Mouse (Mus musculus) monocyte, adult 2 months (primary cell): ENCODE measurements at regions not wholly inside any gene's neighbourhood (a gene's known extent, or its start where the extent isn't known, plus 50 kb on each side); places are given as distances from the start of the nearest gene placed in this dataset.

Experiments
- DNase-seq, 2 experiments: peaks; one replicate each; pipeline ENCODE4 v3.0.0; 2022; ENCODE audit warnings: low spot score in 2 of 2, low read depth in 1 of 2

DNA sequence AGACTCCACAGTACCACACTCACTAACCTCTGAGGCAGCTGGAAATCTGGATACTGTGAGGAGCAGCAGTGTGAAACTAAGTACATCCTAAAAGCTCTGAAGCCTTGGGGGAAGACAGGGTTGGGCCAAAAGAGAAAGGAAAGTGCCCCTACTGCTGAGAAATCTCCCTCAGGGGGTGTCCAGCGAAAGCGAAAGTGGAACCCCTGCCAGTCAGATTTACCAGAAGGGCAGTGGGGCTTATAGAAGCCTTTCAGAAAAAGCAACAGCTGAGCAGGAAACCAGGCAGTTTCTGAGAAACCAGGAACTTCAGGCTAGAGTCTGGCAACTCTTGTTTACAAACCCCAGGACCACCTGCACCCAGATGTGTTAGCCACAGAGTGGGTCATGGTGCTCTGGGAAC is 251.3 kb upstream of the Jun start:
- no peak for DNase-seq

DNA sequence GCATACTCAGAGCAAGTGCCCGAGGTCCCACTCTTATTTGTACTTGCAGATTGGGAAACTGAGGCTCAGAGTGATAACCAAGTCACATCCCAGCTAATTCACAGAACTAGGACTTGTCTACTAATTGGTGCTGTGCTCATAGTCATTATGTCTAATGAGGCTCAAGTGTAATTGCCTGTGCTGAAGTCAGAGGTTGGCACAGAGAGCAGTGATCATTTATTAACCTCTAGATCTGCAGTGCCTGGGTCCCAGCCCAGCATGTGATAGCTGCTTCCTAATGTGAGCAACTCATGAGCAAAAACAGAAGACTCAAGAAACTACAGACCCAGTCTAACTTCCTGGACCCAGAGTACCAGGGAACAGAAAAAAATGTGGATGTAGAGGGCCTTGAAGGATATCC is 252.0 kb upstream of the Jun start:
- no peak for DNase-seq

- DNase-seq = no peak
These were observed 250.2 kb upstream of the Fggy start for GRCm38 (mm10) chr4:95307134-95307533.

- DNase-seq = no peak
These were observed 248.8 kb upstream of the Fggy start for GRCm38 (mm10) chr4:95308469-95308895.

- DNase-seq = no peak
These were observed 246.9 kb upstream of the Fggy start for GRCm38 (mm10) chr4:95310410-95310809.

DNA sequence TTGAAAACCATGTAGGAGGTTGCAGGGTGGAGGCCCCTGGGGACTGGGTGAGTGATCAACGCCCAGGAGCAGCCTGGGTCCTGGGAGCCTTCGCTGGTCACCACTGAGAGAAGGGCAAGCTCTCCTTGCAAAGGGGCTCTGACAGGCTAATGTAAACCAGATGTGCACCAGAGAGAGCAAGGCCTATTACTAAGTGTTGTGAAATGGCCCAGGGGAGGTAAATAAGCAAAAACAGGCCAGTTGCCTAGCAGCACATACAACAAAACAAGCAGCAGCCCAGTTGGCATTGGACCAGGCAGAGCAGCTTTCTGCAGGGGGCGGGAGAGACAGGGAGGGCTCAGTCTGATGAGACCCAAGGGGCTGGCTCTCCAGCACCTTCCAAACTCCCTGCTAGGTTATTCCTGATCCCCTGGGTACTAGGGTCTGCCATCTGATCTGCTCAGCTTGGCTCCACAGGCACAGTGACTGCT is 239.5 kb upstream of the Fggy start:
- no peak for DNase-seq

- no peak for DNase-seq
These were observed 238.7 kb upstream of the Fggy start for GRCm38 (mm10) chr4:95318561-95318960.

GRCm38 (mm10) chr4:95319036-95319435 is 238.3 kb upstream of the Fggy start:
- no peak for DNase-seq

DNA sequence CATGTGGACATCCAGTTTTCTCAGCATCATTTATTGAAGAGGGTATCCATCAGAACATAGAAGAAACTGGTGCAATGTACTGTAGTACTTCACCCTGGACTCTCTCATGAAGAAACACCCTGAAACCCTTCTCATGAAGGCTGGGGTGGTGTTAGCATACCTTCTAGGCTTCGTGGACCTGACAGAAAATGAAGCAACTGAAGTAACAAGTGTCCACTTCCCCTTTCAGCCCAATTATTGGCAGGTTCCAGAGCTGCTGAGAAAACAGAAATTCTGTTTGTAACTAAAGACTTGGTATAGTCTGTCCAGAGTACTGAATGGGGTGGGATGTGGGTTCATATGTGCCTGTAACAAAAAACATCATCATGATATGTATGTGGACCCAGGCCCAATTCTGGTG is 231.4 kb upstream of the Fggy start:
- DNase-seq = no peak

DNA sequence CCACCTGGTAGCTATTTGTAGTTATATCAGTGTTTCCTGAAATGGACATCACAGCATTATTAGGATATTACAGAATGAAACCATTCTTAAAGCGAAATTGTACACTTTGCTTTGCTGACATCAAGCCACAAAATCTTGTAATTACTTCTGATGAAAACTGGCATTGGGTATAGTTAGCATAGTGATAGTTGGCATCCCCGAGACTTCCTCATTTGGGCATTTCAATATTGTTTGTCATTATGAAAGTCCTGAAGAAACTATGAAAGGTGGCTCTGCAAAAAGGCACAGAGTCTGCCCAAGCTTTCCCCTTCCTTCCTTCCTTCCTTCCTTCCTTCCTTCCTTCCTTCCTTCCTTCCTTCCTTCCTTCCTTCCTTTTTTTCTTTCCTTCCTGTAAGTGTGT is 217.5 kb upstream of the Fggy start:
- no peak for DNase-seq

DNA sequence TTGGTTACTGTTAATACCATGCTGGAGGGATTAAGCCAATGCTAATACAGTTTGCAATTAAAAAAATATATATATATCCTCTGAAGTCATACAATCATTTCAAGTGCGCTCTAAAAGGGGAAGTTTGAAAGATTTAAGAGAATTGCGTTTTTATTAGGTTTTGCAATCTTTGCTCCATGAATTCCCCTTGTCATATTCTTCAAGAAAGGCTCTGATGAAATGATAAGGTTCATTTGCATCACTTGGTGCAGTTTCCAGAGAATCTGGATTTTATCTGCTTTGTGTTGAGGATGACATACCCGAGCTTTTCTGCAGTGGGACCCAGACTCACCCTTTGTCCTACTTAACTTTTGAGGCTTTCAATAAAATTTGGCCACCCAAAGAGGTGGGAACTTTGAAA is 216.4 kb upstream of the Fggy start:
- DNase-seq = no peak

GRCm38 (mm10) chr4:95346722-95347197 is 210.5 kb upstream of the Fggy start:
- DNase-seq = no peak

GRCm38 (mm10) chr4:95347436-95347835 is 209.9 kb upstream of the Fggy start:
- DNase-seq = no peak

- DNase-seq = no peak
These were observed 208.7 kb upstream of the Fggy start for GRCm38 (mm10) chr4:95348405-95349123.

DNA sequence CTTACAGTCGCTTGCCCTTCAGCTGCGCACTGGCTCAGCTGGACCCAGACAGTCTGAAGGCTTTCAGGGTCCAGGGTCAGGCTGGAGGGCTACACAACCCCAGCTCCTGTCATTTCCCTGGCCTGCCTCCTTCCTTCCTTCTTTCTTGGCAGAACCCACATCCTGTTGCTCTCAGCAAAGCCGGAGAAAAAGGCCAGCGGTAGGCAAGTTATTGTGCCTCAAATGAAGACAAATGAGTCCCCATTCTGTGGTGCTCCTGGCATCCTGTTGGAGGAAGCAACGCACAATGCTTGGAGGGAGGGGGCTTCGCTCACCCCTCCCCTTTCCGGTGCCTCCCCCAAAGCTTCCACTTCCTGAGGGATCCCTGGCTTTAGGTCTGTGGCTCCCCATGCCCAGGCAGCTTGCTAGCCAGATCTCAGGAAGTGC is 203.4 kb upstream of the Fggy start:
- DNase-seq = no peak

DNA sequence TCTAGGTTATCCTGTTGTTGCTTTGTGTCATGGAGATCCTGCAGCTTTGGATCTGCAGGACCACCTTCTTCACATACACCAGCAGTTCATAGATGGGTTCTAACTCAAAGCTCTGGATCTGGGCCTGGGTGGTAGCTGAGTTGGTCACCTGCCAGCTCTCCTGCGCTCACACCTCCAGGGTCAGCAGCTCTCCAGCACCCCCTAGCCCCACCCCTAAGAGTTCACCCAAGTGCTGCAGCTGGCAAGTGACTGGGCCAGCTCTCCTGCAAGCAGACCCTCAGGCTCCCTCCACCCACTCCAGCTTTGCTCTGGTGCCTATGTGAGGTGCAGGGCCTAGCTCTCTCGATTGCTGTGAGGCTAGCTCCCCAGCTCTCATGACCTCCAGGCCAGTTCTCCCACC is 198.6 kb upstream of the Fggy start:
- no peak for DNase-seq

DNA sequence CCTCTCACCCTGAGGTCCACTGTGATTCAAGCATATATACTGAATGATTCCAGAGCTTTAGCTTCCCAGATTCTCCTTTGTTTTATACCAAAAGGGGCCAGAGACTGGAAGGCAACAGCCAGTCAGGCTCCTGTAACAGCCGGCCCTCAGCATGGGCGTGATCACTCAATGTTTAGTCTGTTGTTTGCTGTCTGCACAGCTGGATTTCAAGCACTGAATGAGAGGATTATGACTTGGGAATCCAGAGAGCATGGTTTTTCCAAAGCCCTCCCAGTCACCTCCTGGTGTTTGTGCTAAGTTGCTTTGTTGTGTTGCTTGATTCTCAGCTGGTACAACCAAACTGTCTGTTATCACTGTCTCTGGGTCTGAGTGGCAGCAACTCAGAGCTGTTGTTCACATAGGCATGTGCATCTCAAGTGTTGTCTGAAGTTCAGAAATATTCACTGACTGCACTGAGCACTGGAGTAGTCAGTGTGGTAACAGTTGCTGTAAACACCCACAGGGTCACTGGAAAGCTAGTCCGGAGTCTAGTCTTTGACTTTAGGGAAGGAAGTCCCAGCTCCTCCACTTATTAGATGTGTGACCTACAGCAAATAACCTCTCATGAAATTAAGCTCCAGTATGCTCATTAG is 196.9 kb upstream of the Fggy start:
- no peak for DNase-seq

- no peak for DNase-seq
These were observed 192.8 kb upstream of the Fggy start for GRCm38 (mm10) chr4:95364376-95365082.

GRCm38 (mm10) chr4:95376386-95376785 is 180.9 kb upstream of the Fggy start:
- no peak for DNase-seq

DNA sequence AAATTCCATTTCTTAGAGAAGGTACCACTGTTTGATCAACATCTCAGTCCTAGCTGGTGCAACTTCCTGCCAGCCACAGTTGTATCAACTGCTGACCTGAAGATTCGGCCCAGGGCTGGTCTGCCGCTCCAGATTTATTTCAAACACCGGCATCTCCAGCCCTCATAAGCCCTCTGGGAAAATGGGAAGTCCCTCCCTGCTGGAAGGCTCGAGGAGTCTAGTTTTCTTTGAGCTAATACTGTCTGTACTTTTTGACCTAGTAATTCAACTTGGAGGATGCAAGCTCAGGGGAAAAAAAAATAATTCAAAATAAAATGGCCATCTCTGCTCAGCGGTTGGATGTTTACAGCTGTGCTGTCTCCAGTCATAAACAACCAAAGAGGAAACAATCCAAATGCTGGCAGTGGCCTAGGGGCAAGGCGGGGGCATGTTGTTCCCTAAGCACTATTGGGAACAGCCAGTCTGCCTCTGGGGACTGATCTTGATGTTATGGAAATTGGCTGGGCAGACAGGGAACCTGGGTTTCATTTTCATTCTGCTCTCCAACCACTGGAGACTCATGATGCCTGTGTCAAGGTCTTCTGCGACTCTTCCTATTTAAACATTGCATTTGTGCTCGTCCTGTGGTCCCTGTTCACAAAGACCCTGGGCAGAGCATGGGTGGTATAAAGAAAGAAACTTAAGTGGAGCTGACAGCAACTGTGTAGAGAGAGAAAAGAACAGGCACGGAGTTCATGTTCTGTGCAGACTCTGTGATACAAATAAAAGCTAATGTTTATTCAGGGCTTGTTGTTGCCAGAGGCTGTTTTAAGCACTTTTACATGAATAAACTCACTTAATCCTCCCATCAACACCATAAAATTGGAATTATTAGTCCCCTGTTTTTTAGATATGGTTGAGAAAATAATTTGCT is 179.8 kb upstream of the Fggy start:
- no peak for DNase-seq

DNA sequence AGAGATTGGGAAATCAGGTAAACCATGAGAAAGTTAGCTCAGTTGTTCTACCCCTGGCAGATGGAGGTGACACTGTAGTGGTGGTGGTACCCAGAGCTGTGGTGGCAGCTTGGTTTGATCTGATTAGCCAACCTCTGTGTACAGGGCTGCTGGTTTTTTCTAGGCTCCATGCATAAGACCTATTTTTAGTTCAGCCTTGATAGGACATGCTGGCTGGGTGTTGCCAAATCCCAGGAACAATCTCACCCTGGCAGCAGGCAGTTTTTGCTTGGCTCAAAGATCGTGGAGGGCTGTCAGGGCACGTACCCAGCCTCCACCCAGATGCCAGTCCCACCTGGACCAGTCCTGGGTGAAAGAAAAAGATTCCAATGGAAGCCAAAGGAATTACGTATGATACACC is 178.7 kb upstream of the Fggy start:
- DNase-seq = no peak
